In the genomic region with DNA sequence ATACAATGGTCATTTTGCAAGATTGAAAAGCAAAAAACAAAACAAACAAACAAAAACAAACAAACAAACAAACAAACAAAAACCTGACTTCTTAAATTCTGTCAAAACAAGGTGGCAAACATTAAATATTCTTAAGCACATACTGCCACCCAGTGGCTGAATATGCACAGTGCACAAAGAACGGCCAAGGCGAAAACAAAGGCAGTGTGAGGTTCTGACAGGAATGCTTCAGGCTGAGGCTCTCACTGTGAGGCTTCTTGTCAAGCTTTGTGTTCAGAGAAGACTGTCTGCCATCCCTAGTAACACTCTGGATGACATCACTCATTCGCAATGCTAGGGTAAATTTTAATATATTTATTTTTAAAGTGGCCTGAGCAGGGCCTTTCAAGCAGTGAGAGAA, we compare ENCODE assay signal across 8 mouse cellular contexts. TPM values are rescaled to one million over a fixed set of nuclear protein-coding genes. Genes with fewer than 3 reads are reported as not detected.
DNase-seq lines count a peak whose midpoint lies in the region; ATAC-seq and TF ChIP-seq lines count a peak whose summit lies in the region.

No protein-coding gene starts in this region.

- H3K4me3 ChIP-seq in forebrain, postnatal 0 days (ENCODE audit: low read depth, low read length), result no peak overlapping the region
- no peak overlapping the region for H3K4me3 ChIP-seq in midbrain, postnatal 0 days (ENCODE audit: low read depth, low read length)

- H3K27ac ChIP-seq in forebrain, postnatal 0 days (ENCODE audit: low read depth, low read length), result no peak overlapping the region
- no peak overlapping the region for H3K27ac ChIP-seq in midbrain, postnatal 0 days (ENCODE audit: low read depth, low read length)

- H3K9me3 ChIP-seq in forebrain, postnatal 0 days (ENCODE audit: low read length), result no peaks in the 10 kb centered on the region
- no peaks in the 10 kb centered on the region for H3K9me3 ChIP-seq in midbrain, postnatal 0 days (ENCODE audit: low read length)

- no peaks in the 10 kb centered on the region for H3K36me3 ChIP-seq in forebrain, postnatal 0 days (ENCODE audit: insufficient read depth)
- H3K36me3 ChIP-seq in midbrain, postnatal 0 days (ENCODE audit: insufficient read depth, low read length), result no peaks in the 10 kb centered on the region

- WGBS in forebrain, postnatal 0 days, result 1% methylated on average over 3 of the region's 3 CpGs
- 4% methylated on average over 3 of the region's 3 CpGs for WGBS in midbrain, postnatal 0 days

- H3K9ac ChIP-seq in forebrain, postnatal 0 days, result peak overlapping the region; percentile 45; the same call in 1 of the 2 replicates
- no peak overlapping the region for H3K9ac ChIP-seq in midbrain, postnatal 0 days (replicated peaks; ENCODE audit: low read length, poor library complexity, severe bottlenecking)

- TF ChIP-seq CTCF in forebrain, postnatal 0 days (IDR thresholded peaks at IDR 0.05; ENCODE audit: low read depth), result peak; percentile 95
- peak; percentile 96 for TF ChIP-seq CTCF in midbrain, postnatal 0 days (IDR thresholded peaks at IDR 0.05)

- H3K27me3 ChIP-seq in forebrain, postnatal 0 days (ENCODE audit: insufficient read depth, low read length), result no peaks in the 10 kb centered on the region
- no peaks in the 10 kb centered on the region for H3K27me3 ChIP-seq in midbrain, postnatal 0 days (ENCODE audit: insufficient read depth, low read length)

- intact Hi-C loops in left cerebral cortex, postnatal 14 days (cut with DNase I), result loop anchor here (5.0 to 10.0 kb wide), 3 partner anchors 247 to 867 kb away; no protein-coding TSS in a partner anchor

- H3K4me2 ChIP-seq in forebrain, postnatal 0 days (ENCODE audit: low read depth), result no peak overlapping the region
- no peak overlapping the region for H3K4me2 ChIP-seq in midbrain, postnatal 0 days (ENCODE audit: low read depth, low read length, poor library complexity, severe bottlenecking)

- no peaks in the 10 kb centered on the region for H3K4me1 ChIP-seq in forebrain, postnatal 0 days (ENCODE audit: insufficient read depth)
- no peaks in the 10 kb centered on the region for H3K4me1 ChIP-seq in midbrain, postnatal 0 days (ENCODE audit: insufficient read depth, low read length)

- peak; percentile 50 for DNase-seq in urinary bladder, postnatal 25 days (ENCODE audit: low spot score)
- DNase-seq in urinary bladder, adult 2 months (ENCODE audit: low spot score), result no peak
- DNase-seq in forebrain, postnatal 0 days, result peak; percentile 91
- peak; percentile 85 to 86 for DNase-seq in left cerebral cortex, postnatal 14 days (ENCODE audit: low spot score in 2 of 2)
- peak; percentile 85 for DNase-seq in midbrain, postnatal 0 days (ENCODE audit: low spot score)
- peak; percentile 30 to 70 for DNase-seq in spleen, postnatal 4 days (ENCODE audit: low spot score in 2 of 2)

- peak; percentile 72; the same call in 1 of the 2 replicates for ATAC-seq in cerebellum, adult (ENCODE audit: insufficient number of reproducible peaks, low FRiP score, low TSS enrichment)
- ATAC-seq in forebrain, postnatal 0 days, result peak; percentile 88
- peak; percentile 58 for ATAC-seq in inflammation-experienced regulatory T-cells, adult 6 months
- ATAC-seq in midbrain, postnatal 0 days (ENCODE audit: low FRiP score), result peak; percentile 63; the same call in 1 of the 2 replicates

RNA-seq across cellular contexts. Expression of gene Ccdc122, which starts 24.8 kb away (rescaled TPM):
- 9.1 and 9.7 TPM in 2 replicates for polyA plus RNA-seq in urinary bladder, adult 2 months (2012; rRNA removed)
- total RNA-seq in forebrain, postnatal 0 days (2014; rRNA removed), result 0.43 and 1.3 TPM in 2 replicates
- polyA plus RNA-seq in forebrain, postnatal 0 days (2015; fragmentation: Nextera tagmentation; extraction: Ambion mirVana), result 1.0 and 2.0 TPM in 2 replicates
- 1 to 10 TPM in 2 of 3 experiments, under 1 TPM in 1; 0.65 to 3.4 (median 2.7) TPM for polyA plus RNA-seq in inflammation-experienced regulatory T-cells, adult 6 months (2017; shearing (Covaris generic))
- total RNA-seq in left cerebral cortex, postnatal 14 days (2021), result under 1 TPM; 0.68 to 0.78 TPM
- 1.3 and 2.0 TPM in 2 replicates for total RNA-seq in midbrain, postnatal 0 days (2014; rRNA removed)
- polyA plus RNA-seq in midbrain, postnatal 0 days (2015; fragmentation: Nextera tagmentation; extraction: Ambion mirVana), result 1.6 and 1.8 TPM in 2 replicates

RNA-seq across cellular contexts. Expression of gene Lacc1, which starts 24.9 kb away (rescaled TPM):
- polyA plus RNA-seq in urinary bladder, adult 2 months (2012; rRNA removed), result 16.4 and 21.0 TPM in 2 replicates
- 3.5 and 6.0 TPM in 2 replicates for total RNA-seq in forebrain, postnatal 0 days (2014; rRNA removed)
- 1.7 and 2.0 TPM in 2 replicates for polyA plus RNA-seq in forebrain, postnatal 0 days (2015; fragmentation: Nextera tagmentation; extraction: Ambion mirVana)
- polyA plus RNA-seq in inflammation-experienced regulatory T-cells, adult 6 months (2017; shearing (Covaris generic)), result 1 to 10 TPM in 1 of 3 experiments, under 1 TPM in 2; 0.30 to 1.2 (median 0.63) TPM
- 1 to 10 TPM; 3.1 to 4.7 TPM for total RNA-seq in left cerebral cortex, postnatal 14 days (2021)
- total RNA-seq in midbrain, postnatal 0 days (2014; rRNA removed), result 1.5 and 5.3 TPM in 2 replicates
- 1.3 and 2.2 TPM in 2 replicates for polyA plus RNA-seq in midbrain, postnatal 0 days (2015; fragmentation: Nextera tagmentation; extraction: Ambion mirVana)
